In the genomic region with DNA sequence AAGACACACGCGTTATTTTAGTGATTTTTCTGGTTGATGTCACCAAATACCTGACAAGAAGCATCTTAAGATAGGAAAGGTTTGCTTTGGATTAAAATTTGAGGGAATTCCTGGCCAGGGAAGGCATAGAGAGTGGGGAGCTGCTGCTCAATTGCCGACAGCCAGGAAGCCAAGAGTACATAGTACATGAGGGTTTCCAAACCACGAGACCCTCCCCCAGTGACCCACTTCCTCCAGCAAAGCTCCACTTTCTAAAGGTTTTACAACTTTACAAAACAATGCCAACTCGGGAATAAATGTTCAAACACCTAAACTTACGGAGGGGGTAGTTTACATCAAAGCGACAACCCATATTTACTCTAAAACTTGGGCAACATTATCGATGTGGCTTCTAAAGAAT, we compare ENCODE assay signal across 11 mouse cellular contexts. TPM values are rescaled to one million over a fixed set of nuclear protein-coding genes. Genes with fewer than 3 reads are reported as not detected.
DNase-seq lines count a peak whose midpoint lies in the region; ATAC-seq and TF ChIP-seq lines count a peak whose summit lies in the region.
"Had no signal": no experiment of that assay in that cellular context is flagged by ENCODE, and none has a peak within 500 bp of the region (broad histone marks: within the 10 kb centered on the region; RNA-seq: fewer than 3 reads in every experiment).

No protein-coding gene starts in this region.

- H3K9me3 ChIP-seq in kidney, postnatal 0 days (replicated peaks; ENCODE audit: low read length) = no peaks in the 10 kb centered on the region
- H3K9me3 ChIP-seq in neural tube, embryonic 13.5 days = no peaks in the 10 kb centered on the region
- H3K9me3 ChIP-seq in hindbrain, embryonic 16.5 days (ENCODE audit: control insufficient read depth, low read length) = no peaks in the 10 kb centered on the region
- H3K9me3 ChIP-seq in stomach, embryonic 15.5 days = no peaks in the 10 kb centered on the region
- H3K9me3 ChIP-seq: limb, embryonic 15.5 days had no signal

- no peak overlapping the region for H3K27ac ChIP-seq in kidney, postnatal 0 days
- peak overlapping the region; percentile 38; the same call in 1 of the 2 replicates for H3K27ac ChIP-seq in neural tube, embryonic 13.5 days (replicated peaks)
- 0 out of 2 replicates have a peak overlapping the region, but pooled peaks have one; percentile 3 for H3K27ac ChIP-seq in hindbrain, embryonic 16.5 days (ENCODE audit: low read depth, low read length)
- H3K27ac ChIP-seq in stomach, embryonic 15.5 days = peak overlapping the region; percentile 35; the same call in 1 of the 2 replicates
- H3K27ac ChIP-seq: heart, adult 2 months; limb, embryonic 15.5 days had no signal

- DNase-seq in kidney, postnatal 0 days (ENCODE audit: low spot score) = no peak
- DNase-seq in kidney, postnatal 10 days = no peak
- DNase-seq in neural tube, embryonic 10.5 days (ENCODE audit: extremely low spot score, low spot score) = no peak
- no peak for DNase-seq in left cerebral cortex, adult 18-20 months (ENCODE audit: low spot score in 2 of 2)
- DNase-seq: adrenal gland, postnatal 25 days; cerebellum, adult 11 months; heart, adult 2 months had no signal

- H3K4me3 ChIP-seq in kidney, postnatal 0 days (replicated peaks; ENCODE audit: low read depth, low read length) = no peak overlapping the region
- no peak overlapping the region for H3K4me3 ChIP-seq in neural tube, embryonic 13.5 days
- H3K4me3 ChIP-seq in hindbrain, embryonic 16.5 days (ENCODE audit: low read length) = no peak overlapping the region
- no peak overlapping the region for H3K4me3 ChIP-seq in stomach, embryonic 15.5 days (replicated peaks)
- H3K4me3 ChIP-seq: heart, adult 2 months; limb, embryonic 15.5 days had no signal

- H3K4me2 ChIP-seq in kidney, postnatal 0 days (ENCODE audit: low read length) = peak overlapping the region; percentile 43; the same call in 1 of the 2 replicates
- peak overlapping the region; percentile 37 for H3K4me2 ChIP-seq in neural tube, embryonic 13.5 days
- peak overlapping the region; percentile 30 for H3K4me2 ChIP-seq in hindbrain, embryonic 16.5 days (ENCODE audit: low read length)
- peak overlapping the region; percentile 44 for H3K4me2 ChIP-seq in stomach, embryonic 15.5 days

- WGBS in kidney, postnatal 0 days = 71% methylated on average over 8 of the region's 8 CpGs
- 65% methylated on average over 8 of the region's 8 CpGs for WGBS in neural tube, embryonic 13.5 days
- 60% methylated on average over 8 of the region's 8 CpGs for WGBS in hindbrain, embryonic 16.5 days
- 79% methylated on average over 8 of the region's 8 CpGs for WGBS in stomach, embryonic 15.5 days

- TF ChIP-seq CTCF in kidney, postnatal 0 days (IDR thresholded peaks at IDR 0.05; ENCODE audit: low read depth) = no peak

- no peaks in the 10 kb centered on the region for H3K27me3 ChIP-seq in kidney, postnatal 0 days (ENCODE audit: insufficient read depth, low read length)
- peaks cover 7% of the 10 kb centered on the region for H3K27me3 ChIP-seq in neural tube, embryonic 13.5 days
- H3K27me3 ChIP-seq in hindbrain, embryonic 16.5 days (replicated peaks; ENCODE audit: control insufficient read depth, insufficient read depth, low read length) = no peaks in the 10 kb centered on the region
- H3K27me3 ChIP-seq in stomach, embryonic 15.5 days (replicated peaks) = no peaks in the 10 kb centered on the region

- H3K9ac ChIP-seq in kidney, postnatal 0 days (ENCODE audit: low read depth, low read length) = no peak overlapping the region
- no peak overlapping the region for H3K9ac ChIP-seq in neural tube, embryonic 13.5 days
- no peak overlapping the region for H3K9ac ChIP-seq in hindbrain, embryonic 16.5 days (ENCODE audit: low read depth, low read length)
- H3K9ac ChIP-seq in stomach, embryonic 15.5 days = no peak overlapping the region
- H3K9ac ChIP-seq: limb, embryonic 15.5 days had no signal

- H3K4me1 ChIP-seq in kidney, postnatal 0 days (replicated peaks; ENCODE audit: insufficient read depth, low read length) = peaks cover 17% of the 10 kb centered on the region
- peaks cover 70% of the 10 kb centered on the region for H3K4me1 ChIP-seq in neural tube, embryonic 13.5 days (replicated peaks)
- peaks cover 24% of the 10 kb centered on the region for H3K4me1 ChIP-seq in hindbrain, embryonic 16.5 days (ENCODE audit: control insufficient read depth, insufficient read depth, low read depth, low read length)
- H3K4me1 ChIP-seq in stomach, embryonic 15.5 days = peaks cover 57% of the 10 kb centered on the region

- H3K36me3 ChIP-seq in kidney, postnatal 0 days (ENCODE audit: insufficient read depth, low read length) = no peaks in the 10 kb centered on the region
- H3K36me3 ChIP-seq in neural tube, embryonic 13.5 days = no peaks in the 10 kb centered on the region
- H3K36me3 ChIP-seq in hindbrain, embryonic 16.5 days (ENCODE audit: control insufficient read depth, insufficient read depth, low read length) = no peaks in the 10 kb centered on the region
- H3K36me3 ChIP-seq in stomach, embryonic 15.5 days = no peaks in the 10 kb centered on the region
- H3K36me3 ChIP-seq: limb, embryonic 15.5 days had no signal

- no peak for ATAC-seq in kidney, postnatal 0 days (replicated peaks; ENCODE audit: low FRiP score, low read depth)
- no peak for ATAC-seq in neural tube, embryonic 13.5 days (ENCODE audit: low read depth)
- no peak for ATAC-seq in hindbrain, embryonic 16.5 days
- no peak for ATAC-seq in stomach, embryonic 15.5 days (ENCODE audit: insufficient read depth, low FRiP score, low read depth)

RNA-seq across cellular contexts. Expression of gene Egln3, which starts 6.8 kb away (rescaled TPM):
- polyA plus RNA-seq in kidney, postnatal 0 days (2015; fragmentation: Nextera tagmentation; extraction: Ambion mirVana) = 13.3 and 14.4 TPM in 2 replicates
- 5.8 and 6.1 TPM in 2 replicates for polyA plus RNA-seq in neural tube, embryonic 13.5 days (2015; fragmentation: Nextera tagmentation; extraction: Ambion mirVana)
- polyA plus RNA-seq in hindbrain, embryonic 16.5 days (2015; fragmentation: Nextera tagmentation; extraction: Ambion mirVana) = 7.4 and 7.6 TPM in 2 replicates
- 52.5 and 53.4 TPM in 2 replicates for polyA plus RNA-seq in stomach, embryonic 15.5 days (2015; fragmentation: Nextera tagmentation; extraction: Ambion mirVana)
- 10 to 100 TPM; 10.2 to 11.2 TPM for total RNA-seq in left cerebral cortex, adult 18-20 months (2021)
